Mouse (Mus musculus): ENCODE results near the gene Gstm3.
A peak's percentile ranks its signal among the peaks of the same experiment; 100 is the strongest.
"Not testable (repeated sequence)": the region's sequence is repeated elsewhere in the genome, so short reads cannot be mapped to it uniquely, and the experiment has no call there.

Gene Gstm3

DNA sequence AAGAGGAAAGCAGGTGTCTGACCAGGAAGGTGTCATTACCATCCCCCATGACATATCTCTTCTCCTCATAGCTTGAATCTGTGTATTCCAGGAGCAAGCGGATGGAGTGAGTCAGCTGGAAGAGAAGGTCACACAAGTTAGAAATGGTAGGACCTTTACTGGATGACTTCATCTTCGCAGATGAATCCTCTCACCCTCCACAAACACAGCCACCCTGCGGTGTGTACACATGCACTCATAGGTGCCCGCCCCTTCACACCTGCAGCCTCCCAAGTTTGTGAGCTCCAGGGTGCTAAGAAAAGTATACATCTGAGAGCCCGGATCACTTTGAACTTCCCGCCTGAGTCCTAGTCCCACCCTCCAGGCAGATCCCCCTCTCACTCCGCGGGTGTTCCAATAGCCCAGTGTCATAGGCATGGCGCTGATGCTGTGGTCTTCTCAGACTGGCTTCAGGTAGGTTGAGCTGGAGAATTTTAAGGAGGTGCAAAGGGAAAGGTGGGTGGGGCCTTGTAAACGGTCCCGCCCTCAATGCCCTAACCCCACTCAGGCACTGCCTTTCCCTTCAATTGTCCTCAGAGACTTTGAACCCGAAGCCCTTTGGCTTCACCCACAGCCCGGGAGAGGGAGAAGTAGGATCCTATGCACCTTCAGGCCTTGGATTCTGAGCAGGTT lies at the start of gene Gstm3:
Gene Gstm3 (minus strand): TSS at position 560 of the 672 bp plus-strand sequence.
- DNase-seq (ENCODE audit: low read depth), result no peak

- DNase-seq (ENCODE audit: low read depth), result peak; percentile 29
Measured at GRCm38 (mm10) chr3:108018190-108018820, 49.2 kb upstream of the Gstm3 start.

GRCm38 (mm10) chr3:108017473-108018189 lies 48.5 kb upstream of the Gstm3 start, which contains the start of gene Gstm1:
TSS of gene Gstm1 (minus strand) at chr3:108017973.
- peak; percentile 99 for DNase-seq (ENCODE audit: low read depth)

- not testable (repeated sequence) for DNase-seq (ENCODE audit: low read depth)
Measured at GRCm38 (mm10) chr3:108016468-108016867, 47.4 kb upstream of the Gstm3 start.

DNA sequence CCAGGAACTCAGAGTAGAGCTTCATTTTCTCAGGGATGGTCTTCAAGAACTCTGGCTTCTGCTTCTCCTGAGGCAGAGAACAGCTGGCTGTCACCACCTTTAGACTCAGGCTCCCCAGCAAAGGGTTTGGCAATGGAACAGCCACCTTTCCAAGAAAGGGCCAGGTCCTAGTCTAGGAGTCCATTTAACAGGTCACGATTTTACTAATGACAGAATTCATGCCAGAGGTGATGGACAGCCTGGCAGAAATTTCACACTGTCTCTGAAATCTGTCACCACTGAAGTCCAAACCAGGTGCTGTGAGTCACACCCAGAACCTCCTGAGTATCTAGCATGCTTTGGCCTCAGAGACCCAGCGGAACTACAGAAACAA lies 45.9 kb upstream of the Gstm3 start:
- no peak for DNase-seq (ENCODE audit: low read depth)

- DNase-seq (ENCODE audit: low read depth), result peak; percentile 22
Measured at GRCm38 (mm10) chr3:108014098-108014973, 45.3 kb upstream of the Gstm3 start.

DNA sequence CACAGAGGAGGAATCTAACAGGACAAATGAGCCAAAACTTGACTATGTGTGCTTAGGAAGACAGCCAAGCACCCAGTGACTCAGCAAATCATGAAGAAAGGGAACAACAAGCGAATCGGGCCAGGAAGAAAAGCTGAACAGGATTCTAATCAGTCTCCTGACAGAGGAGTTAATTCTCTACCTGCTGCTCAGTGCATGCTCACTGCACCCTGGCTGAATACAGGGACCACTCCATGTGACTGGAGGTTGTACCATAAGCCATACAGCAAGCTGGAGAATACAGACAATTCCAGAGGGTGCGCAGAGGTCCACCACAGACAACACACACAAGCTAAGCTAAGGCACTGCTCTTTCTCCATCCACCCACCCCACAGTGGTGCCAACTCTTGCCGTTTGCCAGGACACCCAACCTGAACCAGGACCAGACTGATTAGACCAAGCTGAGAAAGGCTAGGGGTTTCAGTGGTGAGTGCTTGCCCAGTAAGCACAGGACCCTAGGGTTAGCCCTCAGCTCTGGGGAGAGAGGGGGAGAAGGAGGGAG lies 44.3 kb upstream of the Gstm3 start:
- peak; percentile 97 for DNase-seq (ENCODE audit: low read depth)

DNA sequence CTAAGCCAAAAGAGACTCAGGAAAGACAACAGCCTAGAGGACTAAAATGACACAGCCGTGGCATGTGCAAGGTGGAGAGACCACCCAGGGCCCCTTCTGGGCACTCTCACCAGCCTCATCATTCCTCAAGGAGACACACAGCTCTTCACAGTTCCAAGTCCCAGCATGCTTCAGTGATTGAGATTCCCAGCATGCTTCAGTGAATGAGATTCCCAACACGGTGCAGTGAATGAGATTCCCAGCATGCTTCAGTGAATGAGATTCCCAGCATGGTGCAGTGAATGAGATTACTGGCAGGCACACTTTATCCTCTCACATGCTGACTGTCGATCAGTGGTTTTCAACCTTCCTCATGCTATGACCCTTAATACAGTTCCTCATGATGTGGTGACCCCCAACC lies 42.5 kb upstream of the Gstm3 start:
- DNase-seq (ENCODE audit: low read depth), result no peak

GRCm38 (mm10) chr3:108010286-108010685 lies 41.2 kb upstream of the Gstm3 start:
- peak; percentile 29 for DNase-seq (ENCODE audit: low read depth)

GRCm38 (mm10) chr3:108002021-108002420 lies 32.9 kb upstream of the Gstm3 start:
- no peak for DNase-seq (ENCODE audit: low read depth)

DNA sequence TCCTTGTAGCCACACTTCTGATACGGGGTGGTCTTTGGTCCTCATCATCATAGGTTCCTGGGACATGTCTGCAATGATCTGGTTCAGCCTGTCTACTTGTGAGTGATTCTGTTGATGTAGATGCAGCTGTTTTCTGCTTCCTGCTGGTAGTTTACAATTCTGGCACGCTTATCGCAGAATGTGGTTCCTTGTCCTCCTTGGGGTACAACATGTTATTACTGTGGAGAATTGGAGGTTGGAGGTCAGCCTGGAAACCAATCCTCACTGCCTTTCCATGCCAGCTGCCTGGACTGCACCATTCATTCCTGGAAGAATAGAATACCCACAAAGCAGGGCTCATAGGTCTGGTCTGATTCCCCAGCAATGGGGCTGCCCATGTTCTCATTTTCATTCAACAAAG lies 30.4 kb upstream of the Gstm3 start:
- DNase-seq (ENCODE audit: low read depth), result no peak

DNA sequence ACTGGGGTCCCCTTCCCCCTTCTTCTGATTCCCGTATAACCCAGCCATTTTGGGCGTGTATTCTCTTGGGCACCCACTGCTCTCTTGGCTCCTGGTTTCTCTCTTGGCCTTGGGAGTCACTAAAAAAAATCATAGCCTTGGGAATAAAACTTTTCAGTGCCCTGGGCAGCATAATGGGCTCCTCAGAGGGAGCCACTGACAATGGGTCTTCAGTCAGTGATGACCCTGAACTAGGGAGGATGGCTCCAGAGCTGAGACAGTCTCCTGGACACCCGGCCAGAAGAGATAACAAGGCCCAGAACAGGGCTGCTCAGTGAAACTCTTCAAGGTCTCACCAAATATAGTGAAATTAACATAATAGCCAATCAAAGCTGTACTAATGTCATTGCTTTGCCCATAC lies 29.5 kb upstream of the Gstm3 start:
- DNase-seq (ENCODE audit: low read depth), result no peak

- no peak for DNase-seq (ENCODE audit: low read depth)
Measured at GRCm38 (mm10) chr3:107996576-107996975, 27.5 kb upstream of the Gstm3 start.

DNA sequence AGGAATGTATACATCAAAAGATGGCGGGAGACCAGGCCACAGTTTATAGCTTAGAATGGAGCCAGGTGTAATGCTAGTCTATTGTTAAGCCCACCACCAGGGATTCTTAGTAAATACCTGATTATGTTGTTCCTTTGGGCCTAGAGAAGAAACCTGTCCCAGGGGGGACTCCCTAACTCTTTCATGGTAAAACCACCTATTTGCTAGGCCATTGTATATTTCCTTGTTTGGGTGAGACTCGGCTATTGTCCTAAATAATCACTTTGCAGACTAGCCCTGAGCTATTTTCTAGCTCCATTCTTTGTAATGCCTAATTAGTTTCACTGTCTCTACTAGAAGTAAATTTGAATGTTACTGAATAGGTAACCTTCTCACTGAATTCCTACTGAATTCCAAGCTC lies 26.9 kb upstream of the Gstm3 start:
- DNase-seq (ENCODE audit: low read depth), result not testable (repeated sequence)

DNA sequence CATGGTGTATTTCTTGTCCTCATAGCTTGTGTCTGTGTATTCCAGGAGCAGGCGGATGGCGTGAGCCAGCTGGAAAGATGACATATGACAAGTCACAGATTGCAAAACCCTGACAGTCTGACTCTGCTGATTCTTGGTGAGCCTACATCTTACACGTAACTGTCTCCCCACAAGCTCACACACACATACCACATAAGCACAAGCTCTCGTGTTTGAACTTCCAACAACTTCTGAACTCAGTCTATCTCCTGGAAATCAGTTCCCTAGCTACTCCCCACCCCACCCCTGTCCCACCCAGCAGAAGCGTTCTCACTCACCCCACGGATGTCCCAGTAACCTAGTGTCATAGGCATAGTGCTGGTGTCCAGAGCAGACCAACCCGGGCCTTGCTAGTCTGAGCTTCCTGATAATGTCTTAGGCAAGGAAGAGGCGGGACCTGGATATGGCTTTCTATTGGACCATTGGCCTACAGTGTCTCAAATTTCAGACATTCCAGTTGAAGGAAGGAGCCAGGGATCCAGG lies 17.0 kb upstream of the Gstm3 start, which contains the start of gene Gstm2:
Gene Gstm2 (minus strand): TSS at position 413 of the 522 bp plus-strand sequence.
- peak; percentile 71 for DNase-seq (ENCODE audit: low read depth)

DNA sequence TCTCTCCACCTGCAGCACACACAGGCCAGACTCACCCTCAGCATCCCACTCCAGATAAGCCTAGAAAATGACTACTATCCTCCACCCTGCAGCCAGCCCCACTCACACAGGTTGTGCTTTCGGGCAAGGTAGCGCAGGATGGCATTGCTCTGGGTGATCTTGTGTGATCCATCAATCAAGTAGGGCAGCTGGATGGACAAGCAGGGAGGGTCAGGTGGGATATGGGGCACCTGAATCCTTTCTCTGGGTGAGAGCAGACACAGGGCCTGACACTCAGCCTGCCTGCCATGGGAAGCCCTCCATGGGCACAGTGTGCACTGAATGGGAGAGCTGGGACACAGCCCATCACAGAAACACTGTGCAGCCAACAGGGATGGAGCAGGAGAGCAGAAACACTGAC lies 16.1 kb upstream of the Gstm3 start:
- DNase-seq (ENCODE audit: low read depth), result not testable (repeated sequence)

DNA sequence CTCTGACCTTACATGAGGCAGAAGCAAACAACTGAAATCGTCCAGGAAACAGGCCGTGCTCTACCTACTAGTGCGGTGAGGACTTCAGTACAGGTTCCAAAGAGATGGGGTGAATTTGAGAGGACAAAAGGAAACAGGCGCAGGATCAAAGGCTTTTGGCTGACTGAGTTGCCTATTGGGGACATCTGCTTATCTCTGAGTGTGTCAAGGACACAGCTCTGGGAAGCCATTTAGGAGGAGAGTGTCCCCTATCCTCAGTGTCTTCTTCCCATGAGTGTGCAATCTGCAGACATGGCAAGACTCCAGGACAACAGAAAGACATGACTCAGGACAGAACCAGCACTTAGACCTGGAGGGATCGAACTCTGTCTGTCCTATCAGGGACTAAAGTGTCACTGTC lies 15.4 kb upstream of the Gstm3 start:
- no peak for DNase-seq (ENCODE audit: low read depth)

- no peak for DNase-seq (ENCODE audit: low read depth)
Measured at GRCm38 (mm10) chr3:107983771-107984170, 14.7 kb upstream of the Gstm3 start.

DNA sequence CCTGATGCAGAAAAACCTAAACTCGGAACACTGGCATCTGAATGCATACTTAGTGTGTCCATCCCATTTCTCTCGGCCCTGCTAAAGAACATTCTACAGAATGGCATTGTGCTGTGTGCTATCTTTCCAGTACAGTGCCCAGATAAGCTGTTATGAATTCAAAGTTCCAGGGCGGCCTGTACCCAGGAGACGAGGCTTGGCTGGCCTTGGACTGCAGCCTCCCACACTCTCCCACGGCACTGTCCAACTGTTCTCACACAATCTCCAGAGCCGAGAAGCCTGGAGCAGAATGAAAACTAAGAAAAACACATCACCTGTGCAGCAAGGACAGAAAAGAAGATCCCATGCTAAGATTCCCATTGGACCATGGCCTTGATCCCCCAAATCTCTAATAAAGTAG lies 13.6 kb upstream of the Gstm3 start:
- no peak for DNase-seq (ENCODE audit: low read depth)

DNA sequence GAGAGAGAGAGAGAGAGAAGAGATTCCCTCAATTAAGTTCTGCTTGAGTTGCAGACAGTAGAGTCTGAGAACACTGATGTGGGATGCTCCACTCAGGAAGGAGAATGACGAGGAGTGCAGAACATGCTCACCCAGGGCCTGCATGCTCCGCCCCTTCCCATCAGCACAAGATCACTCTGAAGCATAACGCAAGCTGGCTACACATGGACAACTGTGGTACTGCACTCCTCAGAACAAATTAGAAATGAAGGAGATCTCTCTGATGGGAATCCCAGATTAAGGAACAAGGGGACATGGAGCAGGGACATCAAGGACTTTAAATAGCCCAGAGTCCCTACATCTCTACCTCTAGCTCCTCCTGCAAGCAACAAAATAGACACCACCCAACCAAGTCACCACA lies 12.2 kb upstream of the Gstm3 start:
- DNase-seq (ENCODE audit: low read depth), result no peak

GRCm38 (mm10) chr3:107977691-107978090 lies 8.6 kb upstream of the Gstm3 start:
- no peak for DNase-seq (ENCODE audit: low read depth)

- DNase-seq (ENCODE audit: low read depth), result no peak
Measured at GRCm38 (mm10) chr3:107974237-107974636, 5.2 kb upstream of the Gstm3 start.
